ENCODE assay signal across 8 mouse cellular contexts in the genomic region with DNA sequence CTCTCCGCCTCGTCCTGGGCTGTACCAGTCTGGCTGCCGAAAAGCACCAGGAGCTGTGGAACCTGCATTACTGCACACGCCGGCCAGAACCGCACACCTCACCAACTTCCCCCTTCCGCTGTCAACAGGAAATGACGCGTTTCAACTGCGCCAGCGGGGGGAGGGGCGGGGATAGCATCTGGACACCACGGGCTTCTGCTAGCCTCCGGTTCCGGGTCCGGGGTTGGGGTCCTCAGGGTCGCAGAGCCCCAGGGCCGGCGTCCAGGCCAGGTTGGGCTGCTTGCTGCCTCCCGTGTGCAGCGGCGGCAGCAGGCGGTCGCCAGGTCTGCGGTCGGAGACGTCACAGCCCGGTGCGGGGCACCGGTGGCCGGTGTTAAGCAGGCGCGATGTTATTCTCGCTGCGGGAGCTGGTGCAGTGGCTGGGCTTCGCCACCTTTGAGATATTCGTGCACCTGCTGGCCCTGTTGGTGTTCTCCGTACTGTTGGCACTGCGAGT. TPM values are rescaled to one million over a fixed set of nuclear protein-coding genes. Genes with fewer than 3 reads are reported as not detected.
DNase-seq lines count a peak whose midpoint lies in the region; ATAC-seq and TF ChIP-seq lines count a peak whose summit lies in the region.

Tmem203 (plus strand) TSS at position 156 of the 496 bp plus-strand sequence.

- DNase-seq in c-Kit-positive CD71-positive TER-119-negative erythroid progenitor cells, embryonic 14.5 days (ENCODE audit: low read depth): peak; percentile 88
- peak; percentile 97 for DNase-seq in forebrain, embryonic 11.5 days (ENCODE audit: low spot score)
- DNase-seq in kidney, postnatal 14 days: peak; percentile 90
- DNase-seq in liver, postnatal 0 days: peak; percentile 96
- peak; percentile 73 for DNase-seq in telencephalon, adult 2 months (ENCODE audit: low read depth, low spot score)

- no peak for TF ChIP-seq CTCF in ES-Bruce4 (IDR thresholded peaks at IDR 0.05; ENCODE audit: low read depth, low read length)
- TF ChIP-seq CTCF in liver, postnatal 0 days (IDR thresholded peaks at IDR 0.05; ENCODE audit: low read depth): no peak

- WGBS in forebrain, embryonic 11.5 days: under 1% methylated on average over 39 of the region's 39 CpGs
- WGBS in heart, embryonic 15.5 days: under 1% methylated on average over 39 of the region's 39 CpGs
- 3% methylated on average over 39 of the region's 39 CpGs for WGBS in liver, postnatal 0 days (ENCODE audit: insufficient replicate concordance)
- WGBS in neural tube, embryonic 13.5 days: under 1% methylated on average over 39 of the region's 39 CpGs

- no peaks in the 10 kb centered on the region for H3K4me1 ChIP-seq in ES-Bruce4 (ENCODE audit: control insufficient read depth, insufficient read depth, low read length)
- H3K4me1 ChIP-seq in forebrain, embryonic 11.5 days (replicated peaks; ENCODE audit: control insufficient read depth, insufficient read depth, low read length): peaks cover 11% of the 10 kb centered on the region
- H3K4me1 ChIP-seq in heart, embryonic 15.5 days (replicated peaks): peaks cover 16% of the 10 kb centered on the region
- H3K4me1 ChIP-seq in liver, postnatal 0 days (ENCODE audit: insufficient read depth): peaks cover 14% of the 10 kb centered on the region
- H3K4me1 ChIP-seq in neural tube, embryonic 13.5 days (replicated peaks): peaks cover 25% of the 10 kb centered on the region

- peaks cover 8% of the 10 kb centered on the region for H3K36me3 ChIP-seq in ES-Bruce4 (ENCODE audit: control insufficient read depth, insufficient read depth, low read length, poor library complexity, severe bottlenecking)
- H3K36me3 ChIP-seq in forebrain, embryonic 11.5 days (ENCODE audit: control insufficient read depth, insufficient read depth, low read length): no peaks in the 10 kb centered on the region
- H3K36me3 ChIP-seq in heart, embryonic 15.5 days: peaks cover 19% of the 10 kb centered on the region
- peaks cover 13% of the 10 kb centered on the region for H3K36me3 ChIP-seq in liver, postnatal 0 days (replicated peaks; ENCODE audit: insufficient read depth, low read length)
- peaks cover 31% of the 10 kb centered on the region for H3K36me3 ChIP-seq in neural tube, embryonic 13.5 days

- H3K27me3 ChIP-seq in ES-Bruce4 (ENCODE audit: control insufficient read depth, insufficient read depth, low read length, poor library complexity, severe bottlenecking): no peaks in the 10 kb centered on the region
- no peaks in the 10 kb centered on the region for H3K27me3 ChIP-seq in forebrain, embryonic 11.5 days (ENCODE audit: control insufficient read depth, insufficient read depth, low read length)
- H3K27me3 ChIP-seq in heart, embryonic 15.5 days: no peaks in the 10 kb centered on the region
- no peaks in the 10 kb centered on the region for H3K27me3 ChIP-seq in liver, postnatal 0 days (ENCODE audit: insufficient read depth, low read length)
- no peaks in the 10 kb centered on the region for H3K27me3 ChIP-seq in neural tube, embryonic 13.5 days

- H3K27ac ChIP-seq in ES-Bruce4 (ENCODE audit: insufficient read depth, low read length): 0 out of 2 replicates have a peak within 1 kb of the TSS, but pooled peaks have one; percentile 2
- H3K27ac ChIP-seq in forebrain, embryonic 11.5 days (ENCODE audit: low read depth, low read length): peak within 1 kb of the TSS; percentile 37
- H3K27ac ChIP-seq in heart, embryonic 15.5 days: peak within 1 kb of the TSS; percentile 80
- H3K27ac ChIP-seq in liver, postnatal 0 days (ENCODE audit: low read depth): peak within 1 kb of the TSS; percentile 89
- peak within 1 kb of the TSS; percentile 81 for H3K27ac ChIP-seq in neural tube, embryonic 13.5 days (replicated peaks)

- peak within 1 kb of the TSS; percentile 82 for H3K4me3 ChIP-seq in ES-Bruce4 (ENCODE audit: low read depth, low read length)
- H3K4me3 ChIP-seq in forebrain, embryonic 11.5 days (ENCODE audit: low read depth, low read length): peak within 1 kb of the TSS; percentile 97
- H3K4me3 ChIP-seq in heart, embryonic 15.5 days: peak within 1 kb of the TSS; percentile 81
- H3K4me3 ChIP-seq in liver, postnatal 0 days (ENCODE audit: low read depth, low read length): peak within 1 kb of the TSS; percentile 88
- peak within 1 kb of the TSS; percentile 79 for H3K4me3 ChIP-seq in neural tube, embryonic 13.5 days

- H3K9ac ChIP-seq in ES-Bruce4 (ENCODE audit: low read depth, poor library complexity, severe bottlenecking): peak within 1 kb of the TSS; percentile 68
- peak within 1 kb of the TSS; percentile 83 for H3K9ac ChIP-seq in forebrain, embryonic 11.5 days (ENCODE audit: low read length)
- H3K9ac ChIP-seq in heart, embryonic 15.5 days: peak within 1 kb of the TSS; percentile 81
- H3K9ac ChIP-seq in liver, postnatal 0 days (replicated peaks): peak within 1 kb of the TSS; percentile 88
- H3K9ac ChIP-seq in neural tube, embryonic 13.5 days: peak within 1 kb of the TSS; percentile 88

- H3K9me3 ChIP-seq in ES-Bruce4 (replicated peaks; ENCODE audit: control insufficient read depth, insufficient read depth, low read length, poor library complexity, severe bottlenecking): no peaks in the 10 kb centered on the region
- no peaks in the 10 kb centered on the region for H3K9me3 ChIP-seq in forebrain, embryonic 11.5 days (ENCODE audit: control insufficient read depth, low read length)
- H3K9me3 ChIP-seq in heart, embryonic 15.5 days (replicated peaks): no peaks in the 10 kb centered on the region
- no peaks in the 10 kb centered on the region for H3K9me3 ChIP-seq in liver, postnatal 0 days (ENCODE audit: low read length)
- no peaks in the 10 kb centered on the region for H3K9me3 ChIP-seq in neural tube, embryonic 13.5 days

- peak; percentile 94 for ATAC-seq in forebrain, embryonic 11.5 days (replicated peaks; ENCODE audit: low FRiP score)
- peak; percentile 83 for ATAC-seq in heart, embryonic 15.5 days (replicated peaks; ENCODE audit: insufficient number of reproducible peaks, insufficient read depth, low FRiP score, low read depth)
- ATAC-seq in liver, postnatal 0 days: peak; percentile 93
- peak; percentile 87 for ATAC-seq in neural tube, embryonic 13.5 days (ENCODE audit: low read depth)

- peak within 1 kb of the TSS; percentile 95 for H3K4me2 ChIP-seq in forebrain, embryonic 11.5 days (ENCODE audit: low read depth, low read length, severe bottlenecking)
- peak within 1 kb of the TSS; percentile 91 for H3K4me2 ChIP-seq in heart, embryonic 15.5 days
- H3K4me2 ChIP-seq in liver, postnatal 0 days (ENCODE audit: low read depth, low read length): peak within 1 kb of the TSS; percentile 88
- peak within 1 kb of the TSS; percentile 100 for H3K4me2 ChIP-seq in neural tube, embryonic 13.5 days

- peak; percentile 78 for TF ChIP-seq EP300 in ES-Bruce4 (IDR thresholded peaks at IDR 0.05; ENCODE audit: insufficient read depth, low read depth, low read length)
- TF ChIP-seq EP300 in liver, postnatal 0 days (IDR thresholded peaks at IDR 0.05; ENCODE audit: low read depth): 0 out of 2 replicates have a peak, but pooled peaks have one; percentile 37

- peak; percentile 66 for TF ChIP-seq POLR2A in ES-Bruce4 (IDR thresholded peaks at IDR 0.05; ENCODE audit: insufficient read depth, low read length)

RNA-seq across cellular contexts. Expression of gene Tmem203, which starts in this region (rescaled TPM):
- 7.6 and 7.7 TPM in 2 replicates for polyA plus RNA-seq in ES-Bruce4 (2011; ENCODE audit: insufficient read depth, insufficient read length, low read depth, missing spikeins)
- 13.6 and 15.8 TPM in 2 replicates for polyA plus RNA-seq in forebrain, embryonic 11.5 days (2014; fragmentation: Nextera tagmentation; extraction: Ambion mirVana)
- polyA plus RNA-seq in heart, embryonic 15.5 days (2015; fragmentation: Nextera tagmentation; extraction: Ambion mirVana): 17.6 and 18.2 TPM in 2 replicates
- polyA plus RNA-seq in liver, postnatal 0 days (2015; fragmentation: Nextera tagmentation; extraction: Ambion mirVana): 34.0 and 37.1 TPM in 2 replicates
- 18.8 and 21.5 TPM in 2 replicates for polyA plus RNA-seq in neural tube, embryonic 13.5 days (2015; fragmentation: Nextera tagmentation; extraction: Ambion mirVana)

Comparison
In these comparisons a context has a peak if more than half of its experiments do, and no peak if none do; other contexts are left out.
1. Peak in every context shown above with its lines: DNase-seq, ATAC-seq, H3K4me3 ChIP-seq and H3K27ac ChIP-seq.
2. H3K27ac ChIP-seq: peak in every context shown above with its lines; median percentile 89 in liver, postnatal 0 days; 81 in neural tube, embryonic 13.5 days; 80 in heart, embryonic 15.5 days; 37 in forebrain, embryonic 11.5 days; 2 in ES-Bruce4.